Mouse (Mus musculus) neural tube, embryonic 13.5 days (tissue): ENCODE results near the gene Kcnma1. TPM values are rescaled to one million over a fixed set of nuclear protein-coding genes. Genes with fewer than 3 reads are reported as not detected.

ENCODE experiments used
- ATAC-seq: fragments of 200-750 bp; cut with Nextera tagmentation; 2 replicates; pipeline ENCODE4 v1.8.0; 2017; ENCODE audit warnings: low read depth, mild to moderate bottlenecking, moderate TSS enrichment, moderate library complexity
- H3K27ac ChIP-seq: fragments of 300-500 bp; sonication (generic); replicated peaks from 2 replicates; pipeline ENCODE4 v1.5.1; 2015; ENCODE audit warnings: moderate library complexity, mild to moderate bottlenecking, inconsistent platforms
- H3K27me3 ChIP-seq: fragments of 300-500 bp; sonication (generic); 2 replicates; pipeline ENCODE4 v1.6.1; 2015; ENCODE audit warnings: mild to moderate bottlenecking, inconsistent platforms
- H3K36me3 ChIP-seq: fragments of 300-500 bp; sonication (generic); 2 replicates; pipeline ENCODE4 v1.6.1; 2015; ENCODE audit warnings: mild to moderate bottlenecking, inconsistent platforms
- H3K4me1 ChIP-seq: fragments of 300-500 bp; sonication (generic); replicated peaks from 2 replicates; pipeline ENCODE4 v1.6.1; 2015; ENCODE audit warnings: inconsistent platforms
- H3K4me2 ChIP-seq: fragments of 300-500 bp; sonication (generic); 2 replicates; pipeline ENCODE4 v1.6.1; 2015; ENCODE audit warnings: inconsistent platforms, mild to moderate bottlenecking, moderate library complexity
- H3K4me3 ChIP-seq: fragments of 300-500 bp; sonication (generic); 2 replicates; pipeline ENCODE4 v1.5.1; 2015; ENCODE audit warnings: mild to moderate bottlenecking, inconsistent platforms
- H3K9ac ChIP-seq: fragments of 300-500 bp; sonication (generic); 2 replicates; pipeline ENCODE4 v1.6.1; 2015; ENCODE audit warnings: moderate library complexity, mild to moderate bottlenecking, inconsistent platforms
- H3K9me3 ChIP-seq: fragments of 300-500 bp; sonication (generic); 2 replicates; pipeline ENCODE4 v1.6.1; 2016; ENCODE audit warnings: inconsistent platforms
- WGBS: fragments of 180-500 bp; shearing (Covaris S2); methylation state at CpG from one replicate; pipeline ENCODE4 v1.1.7; 2015; 5-methylcytosine and 5-hydroxymethylcytosine counted together
- polyA plus RNA-seq: library from polyadenylated mRNA; unstranded; fragments of >200 nt; fragmentation: Nextera tagmentation; extraction: Ambion mirVana; gene quantifications from 2 replicates; pipeline ENCODE4 v1.2.1, GENCODE M21; 2015

The Kcnma1 gene
- polyA plus RNA-seq, 1 experiment from 2014 or later = 13.1 TPM

- H3K27ac ChIP-seq = no peak overlapping the region
- no peaks in the 10 kb centered on the region for H3K36me3 ChIP-seq
- no peaks in the 10 kb centered on the region for H3K27me3 ChIP-seq
- H3K9ac ChIP-seq = no peak overlapping the region
- ATAC-seq = no peak
- H3K4me3 ChIP-seq = no peak overlapping the region
- no peaks in the 10 kb centered on the region for H3K9me3 ChIP-seq
- H3K4me2 ChIP-seq = no peak overlapping the region
- H3K4me1 ChIP-seq = peaks cover 1% of the 10 kb centered on the region
- 64% methylated on average over 3 of the region's 3 CpGs for WGBS
Measured at GRCm38 (mm10) chr14:23705647-23706046, 308.6 kb downstream of the Kcnma1 start.

- H3K36me3 ChIP-seq = no peaks in the 10 kb centered on the region
- H3K9me3 ChIP-seq = no peaks in the 10 kb centered on the region
- no peak overlapping the region for H3K4me2 ChIP-seq
- H3K27ac ChIP-seq = no peak overlapping the region
- H3K9ac ChIP-seq = no peak overlapping the region
- no peak overlapping the region for H3K4me3 ChIP-seq
- H3K27me3 ChIP-seq = no peaks in the 10 kb centered on the region
- ATAC-seq = no peak
- H3K4me1 ChIP-seq = no peaks in the 10 kb centered on the region; the same call in 1 of the 2 replicates
Measured at GRCm38 (mm10) chr14:23704303-23704702, 310.0 kb downstream of the Kcnma1 start.

GRCm38 (mm10) chr14:23696341-23696740 lies 317.9 kb downstream of the Kcnma1 start:
- Histone ChIP-seq H3K36me3 (no peaks in the 10 kb centered on the region), H3K27ac (no peak overlapping the region), H3K27me3 (no peaks in the 10 kb centered on the region), H3K9ac (no peak overlapping the region), H3K4me2 (no peak overlapping the region), H3K4me3 (no peak overlapping the region), H3K9me3 (no peaks in the 10 kb centered on the region), H3K4me1 (no peaks in the 10 kb centered on the region)
- no peak for ATAC-seq
- 84% methylated on average over 3 of the region's 3 CpGs for WGBS

GRCm38 (mm10) chr14:23689681-23690080 lies 324.6 kb downstream of the Kcnma1 start:
- H3K27me3 ChIP-seq = no peaks in the 10 kb centered on the region
- no peaks in the 10 kb centered on the region for H3K4me1 ChIP-seq
- H3K36me3 ChIP-seq = no peaks in the 10 kb centered on the region
- no peak overlapping the region for H3K9ac ChIP-seq
- H3K4me2 ChIP-seq = no peak overlapping the region
- WGBS = 68% methylated on average over 5 of the region's 5 CpGs
- no peak overlapping the region for H3K27ac ChIP-seq
- no peak overlapping the region for H3K4me3 ChIP-seq
- no peaks in the 10 kb centered on the region for H3K9me3 ChIP-seq
- ATAC-seq = no peak

- no peaks in the 10 kb centered on the region for H3K9me3 ChIP-seq
- no peak overlapping the region for H3K9ac ChIP-seq
- H3K4me1 ChIP-seq = no peaks in the 10 kb centered on the region
- WGBS = 74% methylated on average over 3 of the region's 3 CpGs
- H3K4me2 ChIP-seq = no peak overlapping the region
- ATAC-seq = no peak
- H3K27me3 ChIP-seq = no peaks in the 10 kb centered on the region
- no peaks in the 10 kb centered on the region for H3K36me3 ChIP-seq
- H3K27ac ChIP-seq = no peak overlapping the region
- no peak overlapping the region for H3K4me3 ChIP-seq
Measured at GRCm38 (mm10) chr14:23688513-23688912, 325.8 kb downstream of the Kcnma1 start.

- no peaks in the 10 kb centered on the region for H3K36me3 ChIP-seq
- no peaks in the 10 kb centered on the region for H3K4me1 ChIP-seq
- no peak overlapping the region for H3K4me2 ChIP-seq
- no peak overlapping the region for H3K27ac ChIP-seq
- H3K9ac ChIP-seq = no peak overlapping the region
- H3K9me3 ChIP-seq = no peaks in the 10 kb centered on the region
- 53% methylated on average over 3 of the region's 3 CpGs for WGBS
- no peak for ATAC-seq
- H3K4me3 ChIP-seq = no peak overlapping the region
- no peaks in the 10 kb centered on the region for H3K27me3 ChIP-seq
Measured at GRCm38 (mm10) chr14:23684463-23685066, 329.7 kb downstream of the Kcnma1 start.

GRCm38 (mm10) chr14:23682758-23683157 lies 331.5 kb downstream of the Kcnma1 start:
- WGBS = 91% methylated on average over 4 of the region's 4 CpGs
- Histone ChIP-seq H3K27ac (no peak overlapping the region), H3K9me3 (no peaks in the 10 kb centered on the region), H3K36me3 (no peaks in the 10 kb centered on the region), H3K4me1 (no peaks in the 10 kb centered on the region), H3K9ac (no peak overlapping the region), H3K4me2 (no peak overlapping the region), H3K27me3 (no peaks in the 10 kb centered on the region), H3K4me3 (no peak overlapping the region)
- ATAC-seq = no peak

GRCm38 (mm10) chr14:23679378-23679777 lies 334.9 kb downstream of the Kcnma1 start:
- no peaks in the 10 kb centered on the region for H3K36me3 ChIP-seq
- no peak for ATAC-seq
- no peak overlapping the region for H3K27ac ChIP-seq

GRCm38 (mm10) chr14:23666420-23666819 lies 347.9 kb downstream of the Kcnma1 start:
- Histone ChIP-seq H3K36me3 (no peaks in the 10 kb centered on the region), H3K27ac (no peak overlapping the region), H3K4me2 (no peak overlapping the region), H3K9me3 (no peaks in the 10 kb centered on the region), H3K4me3 (no peak overlapping the region), H3K9ac (no peak overlapping the region), H3K4me1 (no peaks in the 10 kb centered on the region), H3K27me3 (no peaks in the 10 kb centered on the region)
- no peak for ATAC-seq
- WGBS = 94% methylated on average over 3 of the region's 3 CpGs

More at GRCm38 (mm10) chr14:23679378-23679777, 334.9 kb downstream of the Kcnma1 start:
- Histone ChIP-seq H3K4me3 (no peak overlapping the region), H3K4me1 (no peaks in the 10 kb centered on the region), H3K4me2 (no peak overlapping the region), H3K27me3 (no peaks in the 10 kb centered on the region), H3K9me3 (no peaks in the 10 kb centered on the region), H3K9ac (no peak overlapping the region)
- WGBS = 69% methylated on average over 2 of the region's 2 CpGs

GRCm38 (mm10) chr14:23651682-23652081 lies 362.6 kb downstream of the Kcnma1 start:
- no peak for ATAC-seq
- 53% methylated on average over 4 of the region's 4 CpGs for WGBS
- no peaks in the 10 kb centered on the region for H3K36me3 ChIP-seq
- H3K9ac ChIP-seq = no peak overlapping the region
- H3K27me3 ChIP-seq = no peaks in the 10 kb centered on the region
- H3K4me2 ChIP-seq = no peak overlapping the region
- H3K27ac ChIP-seq = no peak overlapping the region
- H3K9me3 ChIP-seq = no peaks in the 10 kb centered on the region
- no peak overlapping the region for H3K4me3 ChIP-seq
- peaks cover 12% of the 10 kb centered on the region for H3K4me1 ChIP-seq

GRCm38 (mm10) chr14:23650126-23650525 lies 364.2 kb downstream of the Kcnma1 start:
- Histone ChIP-seq H3K27me3 (no peaks in the 10 kb centered on the region), H3K4me2 (no peak overlapping the region), H3K36me3 (no peaks in the 10 kb centered on the region), H3K4me3 (no peak overlapping the region), H3K27ac (no peak overlapping the region), H3K4me1 (peaks cover 15% of the 10 kb centered on the region), H3K9me3 (no peaks in the 10 kb centered on the region), H3K9ac (no peak overlapping the region)
- ATAC-seq = no peak
- WGBS = 91% methylated on average over 3 of the region's 3 CpGs

- Histone ChIP-seq H3K4me3 (no peak overlapping the region), H3K4me2 (no peak overlapping the region), H3K4me1 (peaks cover 12% of the 10 kb centered on the region), H3K27ac (no peak overlapping the region), H3K27me3 (no peaks in the 10 kb centered on the region), H3K9ac (no peak overlapping the region), H3K36me3 (no peaks in the 10 kb centered on the region), H3K9me3 (no peaks in the 10 kb centered on the region)
- no peak for ATAC-seq
- 70% methylated on average over 9 of the region's 9 CpGs for WGBS
Measured at GRCm38 (mm10) chr14:23645361-23646063, 368.8 kb downstream of the Kcnma1 start.

- Histone ChIP-seq H3K9ac (no peak overlapping the region), H3K4me1 (peaks cover 12% of the 10 kb centered on the region), H3K4me3 (no peak overlapping the region), H3K27me3 (no peaks in the 10 kb centered on the region), H3K9me3 (no peaks in the 10 kb centered on the region), H3K27ac (no peak overlapping the region), H3K4me2 (no peak overlapping the region), H3K36me3 (no peaks in the 10 kb centered on the region)
- WGBS = 19% methylated on average over 3 of the region's 3 CpGs
- no peak for ATAC-seq
Measured at GRCm38 (mm10) chr14:23643162-23643561, 371.1 kb downstream of the Kcnma1 start.
